Mouse (Mus musculus) kidney, adult 2 months (tissue): ENCODE data around the gene Pgls.

Source experiments
- CTCF ChIP-seq: fragments of 200-500 bp; conservative IDR thresholded peaks from 2 replicates; pipeline ENCODE4 v1.5.1; 2011; ENCODE audit warnings: low read depth, mild to moderate bottlenecking, control low read depth, low read length, moderate library complexity, mixed read lengths; ENCODE audit not compliant: insufficient read depth, insufficient read length
- POLR2A ChIP-seq: fragments of 200-500 bp; IDR thresholded peaks from one replicate; pipeline ENCODE4 v1.6.1; 2011; ENCODE audit warnings: low read depth, low read length, control low read depth

DNA sequence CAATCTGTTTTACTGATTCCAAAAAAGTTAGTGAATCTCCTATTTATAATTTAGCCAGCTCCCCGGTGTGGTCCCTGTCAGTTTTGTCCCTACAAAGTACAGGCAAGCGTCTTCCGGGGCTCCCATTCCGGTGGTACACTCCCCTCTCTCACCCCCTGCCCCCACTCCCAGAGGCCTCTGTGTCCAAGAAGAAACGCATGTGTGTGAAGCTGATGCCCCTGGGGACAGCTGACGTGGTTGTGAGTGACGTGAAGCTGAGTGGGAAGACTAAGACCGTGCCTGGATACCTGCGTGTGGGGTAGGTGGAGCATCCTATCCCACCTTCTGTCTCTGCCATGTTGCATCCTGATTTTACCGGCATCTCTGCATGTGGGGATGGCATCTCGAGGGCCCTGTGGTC, 46.9 kb upstream of the Pgls start:
- no peak for TF ChIP-seq CTCF
- TF ChIP-seq POLR2A: no peak
